Mouse (Mus musculus): ENCODE results near the gene Clmp. TPM values are rescaled to one million over a fixed set of nuclear protein-coding genes. Genes with fewer than 3 reads are reported as not detected.
"Not testable (repeated sequence)": the region's sequence is repeated elsewhere in the genome, so short reads cannot be mapped to it uniquely, and the experiment has no call there.

Gene Clmp
- polyA plus RNA-seq, 1 experiment from 2014 or later = 42.9 TPM

GRCm38 (mm10) chr9:40780892-40781725 lies 95.3 kb downstream of the Clmp start:
- H3K4me2 ChIP-seq (replicated peaks; ENCODE audit: low read depth, low read length) = no peak overlapping the region
- ATAC-seq (ENCODE audit: insufficient number of reproducible peaks, insufficient read depth, low FRiP score, low read depth) = no peak
- no peaks in the 10 kb centered on the region for H3K9me3 ChIP-seq (ENCODE audit: control insufficient read depth, low read depth, low read length)
- H3K27me3 ChIP-seq (ENCODE audit: control insufficient read depth, insufficient read depth, low read length) = no peaks in the 10 kb centered on the region
- H3K36me3 ChIP-seq (ENCODE audit: control insufficient read depth, insufficient read depth, low read length) = no peaks in the 10 kb centered on the region
- 75% methylated on average over 11 of the region's 11 CpGs for WGBS
- no peak overlapping the region for H3K27ac ChIP-seq (ENCODE audit: low read length)
- no peak overlapping the region for H3K9ac ChIP-seq (replicated peaks; ENCODE audit: low read depth, low read length)
- no peak overlapping the region for H3K4me3 ChIP-seq (ENCODE audit: low read depth, low read length)
- peaks cover 8% of the 10 kb centered on the region; the same call in 1 of the 2 replicates for H3K4me1 ChIP-seq (ENCODE audit: control insufficient read depth, insufficient read depth, low read length)

- Histone ChIP-seq H3K9me3 (ENCODE audit: control insufficient read depth, low read depth, low read length) (no peaks in the 10 kb centered on the region), H3K4me2 (replicated peaks; ENCODE audit: low read depth, low read length) (no peak overlapping the region; the same call in 1 of the 2 replicates), H3K9ac (replicated peaks; ENCODE audit: low read depth, low read length) (no peak overlapping the region), H3K4me1 (ENCODE audit: control insufficient read depth, insufficient read depth, low read length) (peaks cover 8% of the 10 kb centered on the region; the same call in 1 of the 2 replicates), H3K4me3 (ENCODE audit: low read depth, low read length) (no peak overlapping the region; the same call in 1 of the 2 replicates), H3K27ac (ENCODE audit: low read length) (no peak overlapping the region), H3K36me3 (ENCODE audit: control insufficient read depth, insufficient read depth, low read length) (no peaks in the 10 kb centered on the region), H3K27me3 (ENCODE audit: control insufficient read depth, insufficient read depth, low read length) (no peaks in the 10 kb centered on the region)
- WGBS = 42% methylated on average over 26 of the region's 26 CpGs
- ATAC-seq (ENCODE audit: insufficient number of reproducible peaks, insufficient read depth, low FRiP score, low read depth) = peak; percentile 39; the same call in 1 of the 2 replicates
Observed at GRCm38 (mm10) chr9:40781726-40782581, 96.2 kb downstream of the Clmp start.

GRCm38 (mm10) chr9:40783641-40784373 lies 98.0 kb downstream of the Clmp start:
- Histone ChIP-seq H3K27ac (ENCODE audit: low read length) (peak overlapping the region; percentile 35; the same call in 1 of the 2 replicates), H3K4me2 (replicated peaks; ENCODE audit: low read depth, low read length) (peak overlapping the region; percentile 4; the same call in 1 of the 2 replicates), H3K9me3 (ENCODE audit: control insufficient read depth, low read depth, low read length) (no peaks in the 10 kb centered on the region), H3K27me3 (ENCODE audit: control insufficient read depth, insufficient read depth, low read length) (no peaks in the 10 kb centered on the region), H3K4me3 (ENCODE audit: low read depth, low read length) (no peak overlapping the region), H3K4me1 (ENCODE audit: control insufficient read depth, insufficient read depth, low read length) (peaks cover 8% of the 10 kb centered on the region; the same call in 1 of the 2 replicates), H3K9ac (replicated peaks; ENCODE audit: low read depth, low read length) (no peak overlapping the region), H3K36me3 (ENCODE audit: control insufficient read depth, insufficient read depth, low read length) (no peaks in the 10 kb centered on the region)
- 26% methylated on average over 13 of the region's 13 CpGs for WGBS
- peak; percentile 46; the same call in 1 of the 2 replicates for ATAC-seq (ENCODE audit: insufficient number of reproducible peaks, insufficient read depth, low FRiP score, low read depth)

- no peaks in the 10 kb centered on the region for H3K9me3 ChIP-seq (ENCODE audit: control insufficient read depth, low read depth, low read length)
- H3K9ac ChIP-seq (replicated peaks; ENCODE audit: low read depth, low read length) = no peak overlapping the region
- peak overlapping the region; percentile 35; the same call in 1 of the 2 replicates for H3K27ac ChIP-seq (ENCODE audit: low read length)
- H3K4me3 ChIP-seq (ENCODE audit: low read depth, low read length) = no peak overlapping the region
- H3K4me2 ChIP-seq (replicated peaks; ENCODE audit: low read depth, low read length) = peak overlapping the region; percentile 4; the same call in 1 of the 2 replicates
- WGBS = 18% methylated on average over 9 of the region's 9 CpGs
- H3K27me3 ChIP-seq (ENCODE audit: control insufficient read depth, insufficient read depth, low read length) = no peaks in the 10 kb centered on the region
- ATAC-seq (ENCODE audit: insufficient number of reproducible peaks, insufficient read depth, low FRiP score, low read depth) = no peak
- H3K36me3 ChIP-seq (ENCODE audit: control insufficient read depth, insufficient read depth, low read length) = no peaks in the 10 kb centered on the region
- H3K4me1 ChIP-seq (ENCODE audit: control insufficient read depth, insufficient read depth, low read length) = peaks cover 8% of the 10 kb centered on the region; the same call in 1 of the 2 replicates
Observed at GRCm38 (mm10) chr9:40784374-40784967, 98.7 kb downstream of the Clmp start.

- no peaks in the 10 kb centered on the region for H3K36me3 ChIP-seq (ENCODE audit: control insufficient read depth, insufficient read depth, low read length)
- no peak for ATAC-seq (ENCODE audit: insufficient number of reproducible peaks, insufficient read depth, low FRiP score, low read depth)
- H3K4me3 ChIP-seq (ENCODE audit: low read depth, low read length) = no peak overlapping the region
- H3K9ac ChIP-seq (replicated peaks; ENCODE audit: low read depth, low read length) = no peak overlapping the region
- WGBS = 66% methylated on average over 6 of the region's 6 CpGs
- H3K27me3 ChIP-seq (ENCODE audit: control insufficient read depth, insufficient read depth, low read length) = no peaks in the 10 kb centered on the region
- peaks cover 8% of the 10 kb centered on the region; the same call in 1 of the 2 replicates for H3K4me1 ChIP-seq (ENCODE audit: control insufficient read depth, insufficient read depth, low read length)
- no peaks in the 10 kb centered on the region for H3K9me3 ChIP-seq (ENCODE audit: control insufficient read depth, low read depth, low read length)
- no peak overlapping the region for H3K4me2 ChIP-seq (replicated peaks; ENCODE audit: low read depth, low read length)
- H3K27ac ChIP-seq (ENCODE audit: low read length) = no peak overlapping the region
Observed at GRCm38 (mm10) chr9:40785452-40785851, 99.7 kb downstream of the Clmp start.

- not testable (repeated sequence) for H3K27me3 ChIP-seq (ENCODE audit: control insufficient read depth, insufficient read depth, low read length); H3K4me2 ChIP-seq (replicated peaks; ENCODE audit: low read depth, low read length); H3K4me3 ChIP-seq (ENCODE audit: low read depth, low read length); H3K9me3 ChIP-seq (ENCODE audit: control insufficient read depth, low read depth, low read length); H3K27ac ChIP-seq (ENCODE audit: low read length); H3K9ac ChIP-seq (replicated peaks; ENCODE audit: low read depth, low read length); H3K4me1 ChIP-seq (ENCODE audit: control insufficient read depth, insufficient read depth, low read length); H3K36me3 ChIP-seq (ENCODE audit: control insufficient read depth, insufficient read depth, low read length); ATAC-seq (ENCODE audit: insufficient number of reproducible peaks, insufficient read depth, low FRiP score, low read depth)
- 95% methylated on average over 6 of the region's 6 CpGs for WGBS
Observed at GRCm38 (mm10) chr9:40786820-40787219, 101.1 kb downstream of the Clmp start.

GRCm38 (mm10) chr9:40791864-40792633 lies 106.3 kb downstream of the Clmp start:
- no peaks in the 10 kb centered on the region for H3K4me1 ChIP-seq (ENCODE audit: control insufficient read depth, insufficient read depth, low read length)
- no peak overlapping the region for H3K9ac ChIP-seq (replicated peaks; ENCODE audit: low read depth, low read length)
- H3K4me3 ChIP-seq (ENCODE audit: low read depth, low read length) = no peak overlapping the region
- no peak overlapping the region for H3K27ac ChIP-seq (ENCODE audit: low read length)
- H3K27me3 ChIP-seq (ENCODE audit: control insufficient read depth, insufficient read depth, low read length) = no peaks in the 10 kb centered on the region
- no peaks in the 10 kb centered on the region for H3K36me3 ChIP-seq (ENCODE audit: control insufficient read depth, insufficient read depth, low read length)
- no peak for ATAC-seq (ENCODE audit: insufficient number of reproducible peaks, insufficient read depth, low FRiP score, low read depth)
- H3K4me2 ChIP-seq (replicated peaks; ENCODE audit: low read depth, low read length) = no peak overlapping the region
- H3K9me3 ChIP-seq (ENCODE audit: control insufficient read depth, low read depth, low read length) = no peaks in the 10 kb centered on the region
- 73% methylated on average over 6 of the region's 6 CpGs for WGBS
